ENCODE assay signal across 12 mouse cellular contexts in genomic region chr16:30430512-30431088, GRCm38 (mm10).
"Had no signal": no experiment of that assay in that cellular context is flagged by ENCODE, and none has a peak within 500 bp of the region (broad histone marks: within the 10 kb centered on the region; RNA-seq: fewer than 3 reads in every experiment).

No protein-coding gene starts in this region.

- H3K36me3 ChIP-seq: kidney, embryonic 15.5 days; limb, embryonic 13.5 days; neural tube, embryonic 12.5 days had no signal

- H3K9ac ChIP-seq: kidney, embryonic 15.5 days; limb, embryonic 13.5 days; neural tube, embryonic 12.5 days had no signal

- H3K4me2 ChIP-seq: kidney, embryonic 15.5 days; limb, embryonic 13.5 days; neural tube, embryonic 12.5 days had no signal

- H3K4me1 ChIP-seq: limb, embryonic 13.5 days; neural tube, embryonic 12.5 days had no signal

- H3K27ac ChIP-seq: kidney, embryonic 15.5 days; limb, embryonic 13.5 days; neural tube, embryonic 12.5 days had no signal

- H3K4me3 ChIP-seq: kidney, embryonic 15.5 days; limb, embryonic 13.5 days; myocyte; neural tube, embryonic 12.5 days had no signal

- H3K9me3 ChIP-seq: kidney, embryonic 15.5 days; limb, embryonic 13.5 days; neural tube, embryonic 12.5 days had no signal

- DNase-seq: kidney, adult 2 months; kidney, postnatal 14 days; left cerebral cortex, postnatal 4 days; lung, adult 18-20 months; midbrain, embryonic 14.5 days; right cerebral cortex, postnatal 4 days; spleen, adult 18-20 months; thymus, postnatal 4 days had no signal

- H3K27me3 ChIP-seq: kidney, embryonic 15.5 days; limb, embryonic 13.5 days; neural tube, embryonic 12.5 days had no signal
